Mouse (Mus musculus): ENCODE data around the gene Odf2l. TPM values are rescaled to one million over a fixed set of nuclear protein-coding genes. Genes with fewer than 3 reads are reported as not detected.

The Odf2l gene
- polyA plus RNA-seq, 1 experiment from 2014 or later: 30.0 TPM

- no peak for ATAC-seq (ENCODE audit: low FRiP score)
Measured at GRCm38 (mm10) chr3:145101891-145102555, 16.4 kb upstream of the Odf2l start.

DNA sequence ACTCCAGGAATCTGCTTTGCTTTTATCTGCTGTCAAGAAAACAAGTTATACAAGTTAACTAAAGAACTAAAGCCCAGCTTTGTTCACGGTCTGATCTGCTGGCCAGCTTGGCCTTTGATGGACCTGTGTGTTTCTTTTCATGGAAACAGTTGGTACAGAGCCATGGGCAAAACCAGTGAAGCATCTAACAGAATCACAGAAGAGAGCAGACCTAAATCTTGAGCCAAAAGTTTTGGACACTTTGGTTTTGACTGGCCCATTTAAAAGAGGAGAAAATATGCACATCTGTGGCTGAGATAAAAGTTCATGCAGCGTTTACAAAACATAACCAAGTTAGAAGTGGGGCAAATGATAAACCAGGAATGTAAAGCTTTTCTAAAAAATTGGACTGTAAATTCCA lies 15.1 kb upstream of the Odf2l start:
- no peaks in the 10 kb centered on the region for H3K4me1 ChIP-seq (ENCODE audit: control insufficient read depth, insufficient read depth, low read length)
- 88% methylated on average over 2 of the region's 2 CpGs for WGBS
- H3K27me3 ChIP-seq (ENCODE audit: control insufficient read depth, insufficient read depth, low read length): no peaks in the 10 kb centered on the region
- H3K9ac ChIP-seq (ENCODE audit: low read length): no peak overlapping the region
- ATAC-seq (ENCODE audit: low FRiP score) (no peak), DNase-seq (ENCODE audit: low spot score, missing footprints) (no peak)
- H3K4me2 ChIP-seq: no peak overlapping the region
- H3K9me3 ChIP-seq (ENCODE audit: control insufficient read depth, low read length): no peaks in the 10 kb centered on the region
- no peaks in the 10 kb centered on the region for H3K36me3 ChIP-seq (ENCODE audit: control insufficient read depth, insufficient read depth, low read length)
- no peak overlapping the region for H3K4me3 ChIP-seq (ENCODE audit: low read depth, low read length)
- no peak overlapping the region for H3K27ac ChIP-seq (ENCODE audit: low read depth, low read length)

More at GRCm38 (mm10) chr3:145101891-145102555, 16.4 kb upstream of the Odf2l start:
- Histone ChIP-seq H3K4me3 (ENCODE audit: low read depth, low read length) (no peak overlapping the region), H3K9ac (ENCODE audit: low read length) (no peak overlapping the region), H3K4me2 (no peak overlapping the region), H3K36me3 (ENCODE audit: control insufficient read depth, insufficient read depth, low read length) (no peaks in the 10 kb centered on the region), H3K27ac (ENCODE audit: low read depth, low read length) (no peak overlapping the region), H3K27me3 (ENCODE audit: control insufficient read depth, insufficient read depth, low read length) (no peaks in the 10 kb centered on the region), H3K9me3 (ENCODE audit: control insufficient read depth, low read length) (no peaks in the 10 kb centered on the region), H3K4me1 (ENCODE audit: control insufficient read depth, insufficient read depth, low read length) (no peaks in the 10 kb centered on the region)
- WGBS: 87% methylated on average over 9 of the region's 9 CpGs
- no peak for DNase-seq (ENCODE audit: low spot score, missing footprints)

GRCm38 (mm10) chr3:145103770-145104169 lies 14.6 kb upstream of the Odf2l start:
- H3K4me3 ChIP-seq (ENCODE audit: low read depth, low read length): no peak overlapping the region
- 79% methylated on average over 5 of the region's 5 CpGs for WGBS
- H3K27ac ChIP-seq (ENCODE audit: low read depth, low read length): no peak overlapping the region
- H3K4me2 ChIP-seq: no peak overlapping the region
- H3K4me1 ChIP-seq (ENCODE audit: control insufficient read depth, insufficient read depth, low read length): no peaks in the 10 kb centered on the region
- no peaks in the 10 kb centered on the region for H3K36me3 ChIP-seq (ENCODE audit: control insufficient read depth, insufficient read depth, low read length)
- no peak overlapping the region for H3K9ac ChIP-seq (ENCODE audit: low read length)
- no peak for DNase-seq (ENCODE audit: low spot score, missing footprints)
- no peak for ATAC-seq (ENCODE audit: low FRiP score)
- no peaks in the 10 kb centered on the region for H3K9me3 ChIP-seq (ENCODE audit: control insufficient read depth, low read length)
- no peaks in the 10 kb centered on the region for H3K27me3 ChIP-seq (ENCODE audit: control insufficient read depth, insufficient read depth, low read length)

GRCm38 (mm10) chr3:145105076-145105772 lies 13.2 kb upstream of the Odf2l start:
- no peaks in the 10 kb centered on the region for H3K4me1 ChIP-seq (ENCODE audit: control insufficient read depth, insufficient read depth, low read length)
- no peaks in the 10 kb centered on the region for H3K27me3 ChIP-seq (ENCODE audit: control insufficient read depth, insufficient read depth, low read length)
- no peak overlapping the region for H3K4me2 ChIP-seq
- WGBS: 84% methylated on average over 5 of the region's 5 CpGs
- no peaks in the 10 kb centered on the region for H3K36me3 ChIP-seq (ENCODE audit: control insufficient read depth, insufficient read depth, low read length)
- no peak overlapping the region for H3K27ac ChIP-seq (ENCODE audit: low read depth, low read length)
- no peak overlapping the region for H3K4me3 ChIP-seq (ENCODE audit: low read depth, low read length)
- DNase-seq (ENCODE audit: low spot score, missing footprints) (no peak), ATAC-seq (ENCODE audit: low FRiP score) (no peak)
- H3K9me3 ChIP-seq (ENCODE audit: control insufficient read depth, low read length): no peaks in the 10 kb centered on the region
- H3K9ac ChIP-seq (ENCODE audit: low read length): no peak overlapping the region

GRCm38 (mm10) chr3:145105773-145106504 lies 12.4 kb upstream of the Odf2l start:
- Histone ChIP-seq H3K4me2 (no peak overlapping the region), H3K27me3 (ENCODE audit: control insufficient read depth, insufficient read depth, low read length) (no peaks in the 10 kb centered on the region), H3K9ac (ENCODE audit: low read length) (no peak overlapping the region), H3K36me3 (ENCODE audit: control insufficient read depth, insufficient read depth, low read length) (no peaks in the 10 kb centered on the region), H3K27ac (ENCODE audit: low read depth, low read length) (no peak overlapping the region), H3K4me3 (ENCODE audit: low read depth, low read length) (no peak overlapping the region), H3K4me1 (ENCODE audit: control insufficient read depth, insufficient read depth, low read length) (no peaks in the 10 kb centered on the region), H3K9me3 (ENCODE audit: control insufficient read depth, low read length) (no peaks in the 10 kb centered on the region)
- ATAC-seq (ENCODE audit: low FRiP score): no peak
- WGBS: 79% methylated on average over 5 of the region's 5 CpGs
- no peak for DNase-seq (ENCODE audit: low spot score, missing footprints)

DNA sequence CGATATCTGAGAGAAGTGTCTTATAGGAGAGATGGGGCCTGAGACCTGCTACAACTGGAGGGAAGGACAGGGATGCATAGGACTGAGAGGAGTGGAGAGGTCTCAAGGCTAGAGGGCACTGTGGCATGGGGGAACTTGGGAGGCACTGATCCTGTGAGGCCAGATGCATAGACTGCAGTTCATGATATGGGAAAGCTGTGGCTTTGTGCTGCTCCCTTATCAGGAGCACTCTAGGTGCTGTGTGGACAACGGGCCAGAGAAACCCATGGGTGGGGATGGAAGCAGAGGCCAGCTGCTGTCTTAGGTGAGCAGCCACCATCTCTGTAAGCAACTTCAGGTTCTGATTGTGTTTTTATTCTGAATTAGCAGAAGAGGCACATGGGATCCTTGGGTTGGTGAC lies 3.2 kb upstream of the Odf2l start:
- no peaks in the 10 kb centered on the region for H3K27me3 ChIP-seq (ENCODE audit: control insufficient read depth, insufficient read depth, low read length)
- no peaks in the 10 kb centered on the region for H3K36me3 ChIP-seq (ENCODE audit: control insufficient read depth, insufficient read depth, low read length)
- H3K4me3 ChIP-seq (ENCODE audit: low read depth, low read length): no peak overlapping the region
- no peak overlapping the region for H3K9ac ChIP-seq (ENCODE audit: low read length)
- peaks cover 9% of the 10 kb centered on the region; the same call in 1 of the 2 replicates for H3K4me1 ChIP-seq (ENCODE audit: control insufficient read depth, insufficient read depth, low read length)
- no peak overlapping the region for H3K4me2 ChIP-seq
- no peak for DNase-seq (ENCODE audit: low spot score, missing footprints)
- no peak overlapping the region for H3K27ac ChIP-seq (ENCODE audit: low read depth, low read length)
- WGBS: 96% methylated on average over 2 of the region's 2 CpGs
- no peak for ATAC-seq (ENCODE audit: low FRiP score)
- no peaks in the 10 kb centered on the region for H3K9me3 ChIP-seq (ENCODE audit: control insufficient read depth, low read length)

DNA sequence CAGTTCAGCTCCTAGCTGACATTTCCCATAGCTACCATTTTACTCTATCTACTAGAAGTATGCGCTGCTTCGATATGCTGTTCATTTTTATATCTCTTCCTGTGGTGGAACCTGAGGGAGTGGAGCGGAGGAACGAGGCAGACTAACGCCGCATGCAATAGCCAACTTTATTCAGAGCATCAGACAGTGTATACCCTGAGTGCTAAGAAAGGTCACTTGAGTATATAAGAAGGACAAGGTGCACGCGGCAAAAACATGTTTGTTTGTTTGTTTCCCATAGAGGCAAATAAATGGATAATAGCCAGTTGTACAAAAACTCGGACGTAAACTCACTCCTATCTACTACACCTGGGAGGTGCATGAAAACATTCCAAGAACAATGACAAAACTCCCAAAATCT lies 751 bp upstream of the Odf2l start:
- Histone ChIP-seq H3K9ac (ENCODE audit: low read length) (peak overlapping the region; percentile 93), H3K36me3 (ENCODE audit: control insufficient read depth, insufficient read depth, low read length) (no peaks in the 10 kb centered on the region), H3K27me3 (ENCODE audit: control insufficient read depth, insufficient read depth, low read length) (no peaks in the 10 kb centered on the region), H3K4me2 (peak overlapping the region; percentile 51), H3K4me1 (ENCODE audit: control insufficient read depth, insufficient read depth, low read length) (peaks cover 9% of the 10 kb centered on the region; the same call in 1 of the 2 replicates), H3K9me3 (ENCODE audit: control insufficient read depth, low read length) (no peaks in the 10 kb centered on the region), H3K27ac (ENCODE audit: low read depth, low read length) (peak overlapping the region; percentile 98; the same call in 1 of the 2 replicates), H3K4me3 (ENCODE audit: low read depth, low read length) (peak overlapping the region; percentile 74)
- ATAC-seq (ENCODE audit: low FRiP score) (no peak), DNase-seq (ENCODE audit: low spot score, missing footprints) (peak; percentile 83)
- 84% methylated on average over 10 of the region's 10 CpGs for WGBS

- no peaks in the 10 kb centered on the region for H3K27me3 ChIP-seq (ENCODE audit: control insufficient read depth, insufficient read depth, low read length)
- H3K27ac ChIP-seq (ENCODE audit: low read depth, low read length): peak overlapping the region; percentile 98
- DNase-seq (ENCODE audit: low spot score, missing footprints) (no peak), ATAC-seq (ENCODE audit: low FRiP score) (no peak; the same call in 1 of the 2 replicates)
- peaks cover 9% of the 10 kb centered on the region; the same call in 1 of the 2 replicates for H3K4me1 ChIP-seq (ENCODE audit: control insufficient read depth, insufficient read depth, low read length)
- no peaks in the 10 kb centered on the region for H3K36me3 ChIP-seq (ENCODE audit: control insufficient read depth, insufficient read depth, low read length)
- peak overlapping the region; percentile 62 for H3K4me2 ChIP-seq
- H3K9ac ChIP-seq (ENCODE audit: low read length): peak overlapping the region; percentile 93
- no peaks in the 10 kb centered on the region for H3K9me3 ChIP-seq (ENCODE audit: control insufficient read depth, low read length)
- peak overlapping the region; percentile 74 for H3K4me3 ChIP-seq (ENCODE audit: low read depth, low read length)
- 5% methylated on average over 13 of the region's 14 CpGs for WGBS
Measured at GRCm38 (mm10) chr3:145119002-145119358, 592 bp downstream of the Odf2l start.

DNA sequence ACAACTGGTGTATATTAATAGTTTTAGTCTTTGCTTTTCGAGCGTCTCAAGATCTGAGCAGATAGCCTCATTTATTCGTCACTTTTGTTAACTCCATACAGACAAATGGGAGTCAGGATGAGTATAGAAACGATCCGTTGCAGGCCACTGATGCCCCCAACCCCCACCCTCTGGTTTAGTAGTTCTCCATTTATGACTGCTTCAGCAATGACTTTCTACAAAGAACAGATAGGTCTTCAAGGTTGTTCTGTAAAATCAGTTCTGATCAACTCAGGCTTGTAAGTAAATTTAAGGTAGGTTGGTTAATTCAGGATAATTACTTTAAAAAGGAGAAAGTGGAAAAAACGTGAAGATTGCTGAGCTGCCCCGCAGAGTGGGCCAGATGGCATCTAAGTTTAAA lies 1.0 kb downstream of the Odf2l start:
- Histone ChIP-seq H3K36me3 (ENCODE audit: control insufficient read depth, insufficient read depth, low read length) (no peaks in the 10 kb centered on the region), H3K27ac (ENCODE audit: low read depth, low read length) (no peak overlapping the region), H3K4me2 (peak overlapping the region; percentile 62), H3K4me3 (ENCODE audit: low read depth, low read length) (peak overlapping the region; percentile 74), H3K9ac (ENCODE audit: low read length) (peak overlapping the region; percentile 93), H3K9me3 (ENCODE audit: control insufficient read depth, low read length) (no peaks in the 10 kb centered on the region), H3K27me3 (ENCODE audit: control insufficient read depth, insufficient read depth, low read length) (no peaks in the 10 kb centered on the region), H3K4me1 (ENCODE audit: control insufficient read depth, insufficient read depth, low read length) (peaks cover 9% of the 10 kb centered on the region; the same call in 1 of the 2 replicates)
- 79% methylated on average over 7 of the region's 7 CpGs for WGBS
- peak; percentile 86 for DNase-seq (ENCODE audit: low spot score, missing footprints)
- ATAC-seq (ENCODE audit: low FRiP score): no peak

Measured in midbrain, embryonic 11.5 days (tissue).